In the genomic region with DNA sequence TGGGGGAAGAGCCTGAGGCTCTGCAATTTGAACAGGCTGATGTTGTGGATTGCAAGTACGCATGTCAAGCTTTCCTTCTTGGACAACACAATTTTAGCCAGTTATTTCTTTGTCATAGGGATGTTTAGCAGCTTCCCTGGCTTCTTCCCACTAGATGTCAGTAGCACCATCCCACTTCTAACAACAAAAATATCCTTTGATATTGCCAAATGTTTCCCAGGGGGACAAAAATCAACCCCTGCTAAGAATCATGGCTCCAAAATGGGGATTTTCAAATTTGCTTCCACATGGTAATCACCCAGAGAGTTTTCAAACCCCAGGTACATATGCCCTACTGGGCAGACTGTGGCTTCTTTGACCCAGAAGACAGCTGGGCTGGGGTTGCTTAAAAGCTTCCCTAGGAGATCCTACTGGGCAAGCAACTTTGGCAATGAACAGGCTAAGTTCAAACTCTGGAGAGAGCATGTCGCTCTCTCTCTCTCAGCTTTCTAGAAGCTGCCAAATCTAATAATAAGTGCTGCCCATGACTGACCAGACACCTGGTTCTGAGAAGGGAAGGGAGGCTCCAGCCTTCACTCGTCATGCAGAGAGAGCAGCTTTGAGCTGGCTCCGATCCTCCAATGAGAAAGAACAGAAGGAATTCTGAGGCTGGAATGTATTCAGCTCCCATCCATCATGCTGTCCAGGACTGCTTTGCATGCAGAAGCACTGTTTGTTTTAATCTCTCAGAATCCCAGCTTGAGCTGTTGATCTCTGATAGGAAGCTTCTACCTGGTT, we compare ENCODE assay signal across 11 mouse cellular contexts.
DNase-seq lines count a peak whose midpoint lies in the region; ATAC-seq and TF ChIP-seq lines count a peak whose summit lies in the region.
"Had no signal": no experiment of that assay in that cellular context is flagged by ENCODE, and none has a peak within 500 bp of the region (broad histone marks: within the 10 kb centered on the region; RNA-seq: fewer than 3 reads in every experiment).

No protein-coding gene starts in this region.

- TF ChIP-seq CTCF in midbrain, postnatal 0 days (IDR thresholded peaks at IDR 0.05) = peak; percentile 64
- TF ChIP-seq CTCF in stomach, postnatal 0 days (IDR thresholded peaks at IDR 0.05; ENCODE audit: low read depth) = peak; percentile 32

- no peak overlapping the region for H3K9ac ChIP-seq in heart, embryonic 16.5 days (ENCODE audit: low read length)
- H3K9ac ChIP-seq in midbrain, postnatal 0 days (replicated peaks; ENCODE audit: low read length, poor library complexity, severe bottlenecking) = no peak overlapping the region
- H3K9ac ChIP-seq in midbrain, embryonic 11.5 days (ENCODE audit: low read length) = no peak overlapping the region
- no peak overlapping the region for H3K9ac ChIP-seq in stomach, postnatal 0 days (ENCODE audit: low read length)
- H3K9ac ChIP-seq: limb, embryonic 13.5 days had no signal

- H3K4me3 ChIP-seq in heart, embryonic 16.5 days (ENCODE audit: low read length) = no peak overlapping the region
- H3K4me3 ChIP-seq in heart, embryonic 10.5 days = no peak overlapping the region
- no peak overlapping the region for H3K4me3 ChIP-seq in midbrain, postnatal 0 days (ENCODE audit: low read depth, low read length)
- no peak overlapping the region for H3K4me3 ChIP-seq in midbrain, embryonic 11.5 days (ENCODE audit: low read depth, low read length)
- no peak overlapping the region for H3K4me3 ChIP-seq in stomach, postnatal 0 days (ENCODE audit: low read depth, low read length)
- H3K4me3 ChIP-seq: limb, embryonic 13.5 days; midbrain, embryonic 10.5 days had no signal

- H3K4me2 ChIP-seq in heart, embryonic 16.5 days (ENCODE audit: low read depth, low read length) = no peak overlapping the region
- H3K4me2 ChIP-seq in midbrain, postnatal 0 days (ENCODE audit: low read depth, low read length, poor library complexity, severe bottlenecking) = no peak overlapping the region
- no peak overlapping the region for H3K4me2 ChIP-seq in midbrain, embryonic 11.5 days
- no peak overlapping the region for H3K4me2 ChIP-seq in stomach, postnatal 0 days (replicated peaks; ENCODE audit: low read depth)
- H3K4me2 ChIP-seq: limb, embryonic 13.5 days had no signal

- 37% methylated on average over 4 of the region's 4 CpGs for whole genome bisulfite sequencing in heart, embryonic 16.5 days
- 53% methylated on average over 4 of the region's 4 CpGs for WGBS in heart, embryonic 10.5 days
- 59% methylated on average over 4 of the region's 4 CpGs for WGBS in midbrain, postnatal 0 days
- 61% methylated on average over 4 of the region's 4 CpGs for WGBS in midbrain, embryonic 11.5 days
- 29% methylated on average over 4 of the region's 4 CpGs for WGBS in stomach, postnatal 0 days

- H3K36me3 ChIP-seq in heart, embryonic 16.5 days (ENCODE audit: control insufficient read depth, insufficient read depth) = no peaks in the 10 kb centered on the region
- no peaks in the 10 kb centered on the region for H3K36me3 ChIP-seq in heart, embryonic 10.5 days
- no peaks in the 10 kb centered on the region for H3K36me3 ChIP-seq in midbrain, postnatal 0 days (ENCODE audit: insufficient read depth, low read length)
- no peaks in the 10 kb centered on the region for H3K36me3 ChIP-seq in midbrain, embryonic 11.5 days (ENCODE audit: control insufficient read depth, insufficient read depth, low read length)
- H3K36me3 ChIP-seq in stomach, postnatal 0 days (ENCODE audit: control insufficient read depth, insufficient read depth, low read length) = no peaks in the 10 kb centered on the region
- H3K36me3 ChIP-seq: limb, embryonic 13.5 days; midbrain, embryonic 10.5 days had no signal

- no peaks in the 10 kb centered on the region for H3K4me1 ChIP-seq in heart, embryonic 16.5 days (ENCODE audit: control insufficient read depth, insufficient read depth, low read length)
- H3K4me1 ChIP-seq in heart, embryonic 10.5 days = no peaks in the 10 kb centered on the region
- no peaks in the 10 kb centered on the region for H3K4me1 ChIP-seq in midbrain, postnatal 0 days (ENCODE audit: insufficient read depth, low read length)
- H3K4me1 ChIP-seq in midbrain, embryonic 11.5 days (ENCODE audit: control insufficient read depth, insufficient read depth, low read length) = no peaks in the 10 kb centered on the region
- no peaks in the 10 kb centered on the region for H3K4me1 ChIP-seq in stomach, postnatal 0 days (replicated peaks; ENCODE audit: control insufficient read depth, insufficient read depth)
- H3K4me1 ChIP-seq: midbrain, embryonic 10.5 days had no signal

- H3K27me3 ChIP-seq in heart, embryonic 16.5 days (ENCODE audit: control insufficient read depth, insufficient read depth, low read length) = no peaks in the 10 kb centered on the region
- no peaks in the 10 kb centered on the region for H3K27me3 ChIP-seq in heart, embryonic 10.5 days (ENCODE audit: insufficient read depth, poor library complexity, severe bottlenecking)
- H3K27me3 ChIP-seq in midbrain, postnatal 0 days (ENCODE audit: insufficient read depth, low read length) = no peaks in the 10 kb centered on the region
- H3K27me3 ChIP-seq in midbrain, embryonic 11.5 days (ENCODE audit: control insufficient read depth, insufficient read depth, low read length) = no peaks in the 10 kb centered on the region
- H3K27me3 ChIP-seq in stomach, postnatal 0 days (ENCODE audit: control insufficient read depth, insufficient read depth, low read length) = no peaks in the 10 kb centered on the region
- H3K27me3 ChIP-seq: limb, embryonic 13.5 days had no signal

- ATAC-seq in heart, embryonic 16.5 days (replicated peaks; ENCODE audit: extremely low read depth, insufficient read depth, low FRiP score) = 0 out of 2 replicates have a peak, but pooled peaks have one; percentile 41
- ATAC-seq in midbrain, postnatal 0 days (ENCODE audit: low FRiP score) = no peak; the same call in 1 of the 2 replicates
- no peak for ATAC-seq in midbrain, embryonic 11.5 days (ENCODE audit: low FRiP score)
- ATAC-seq in stomach, postnatal 0 days (ENCODE audit: low FRiP score, low TSS enrichment) = no peak

- H3K27ac ChIP-seq in heart, embryonic 16.5 days (ENCODE audit: low read length) = no peak overlapping the region
- H3K27ac ChIP-seq in heart, embryonic 10.5 days = no peak overlapping the region
- no peak overlapping the region for H3K27ac ChIP-seq in midbrain, postnatal 0 days (ENCODE audit: low read depth, low read length)
- no peak overlapping the region for H3K27ac ChIP-seq in midbrain, embryonic 11.5 days (ENCODE audit: low read depth, low read length)
- no peak overlapping the region for H3K27ac ChIP-seq in stomach, postnatal 0 days (replicated peaks)
- H3K27ac ChIP-seq: limb, embryonic 13.5 days; midbrain, embryonic 10.5 days had no signal

- no peak for TF ChIP-seq EP300 in stomach, postnatal 0 days (optimal IDR thresholded peaks at IDR 0.05)

- peak; percentile 22 for DNase-seq in adrenal gland, postnatal 10 days
- no peak for DNase-seq in adrenal gland, adult 8-10 months
- DNase-seq in heart, embryonic 10.5 days (ENCODE audit: low spot score) = no peak
- peak; percentile 74 for DNase-seq in midbrain, postnatal 0 days (ENCODE audit: low spot score)
- no peak for DNase-seq in midbrain, embryonic 11.5 days (ENCODE audit: low spot score, missing footprints)
- DNase-seq in stomach, postnatal 0 days (ENCODE audit: low spot score) = no peak
- DNase-seq in thymus, postnatal 36 days = no peak
- DNase-seq: heart, adult 11 months had no signal

- no peaks in the 10 kb centered on the region for H3K9me3 ChIP-seq in heart, embryonic 16.5 days (replicated peaks; ENCODE audit: control insufficient read depth, low read length)
- no peaks in the 10 kb centered on the region for H3K9me3 ChIP-seq in heart, embryonic 10.5 days
- H3K9me3 ChIP-seq in midbrain, postnatal 0 days (ENCODE audit: low read length) = no peaks in the 10 kb centered on the region
- no peaks in the 10 kb centered on the region for H3K9me3 ChIP-seq in midbrain, embryonic 11.5 days (ENCODE audit: control insufficient read depth, low read length)
- no peaks in the 10 kb centered on the region for H3K9me3 ChIP-seq in stomach, postnatal 0 days (ENCODE audit: control insufficient read depth, low read length)
- H3K9me3 ChIP-seq: limb, embryonic 13.5 days; midbrain, embryonic 10.5 days had no signal

Comparison
In these comparisons a context has a peak if more than half of its experiments do, and no peak if none do; other contexts are left out.
1. DNase-seq: peak in adrenal gland, postnatal 10 days (single experiment) and midbrain, postnatal 0 days (single experiment); none in adrenal gland, adult 8-10 months (single experiment), heart, embryonic 10.5 days (single experiment), midbrain, embryonic 11.5 days (single experiment), stomach, postnatal 0 days (single experiment) and thymus, postnatal 36 days (0 of 2).